Mouse (Mus musculus) granulocyte monocyte progenitor cell, adult 5-6 weeks (primary cell): ENCODE measurements around the gene Ift43. TPM values are rescaled to one million over a fixed set of nuclear protein-coding genes. Genes with fewer than 3 reads are reported as not detected.

ENCODE experiments used
- ATAC-seq: replicated peaks from 2 replicates; pipeline ENCODE4 v1.8.0; 2016; ENCODE audit warnings: mild to moderate bottlenecking, moderate TSS enrichment, inconsistent platforms; ENCODE audit not compliant: poor library complexity, severe bottlenecking
- total RNA-seq, 2 experiments: library from RNA; stranded (forward) in 1 of 2; stranded (reverse) in 1 of 2; fragments of 200-712, 200-1000 nt in 1 of 2; fragments of >200 nt in 1 of 2; fragmentation: Nextera tagmentation in 1 of 2; gene quantifications; 2 replicates each; pipeline ENCODE4 v1.2.3; 2014 to 2017

Gene Ift43
- total RNA-seq (2014; fragmentation: Nextera tagmentation): not detected in 2 replicates
- 1.0 TPM in 1 of 2 replicates, not detected in the other for total RNA-seq (2017)

- peak; percentile 50 for ATAC-seq
These were observed at the start of gene Ift43 for GRCm38 (mm10) chr12:86082481-86083012. Gene Ift43 (plus strand): TSS chr12:86082541.

DNA sequence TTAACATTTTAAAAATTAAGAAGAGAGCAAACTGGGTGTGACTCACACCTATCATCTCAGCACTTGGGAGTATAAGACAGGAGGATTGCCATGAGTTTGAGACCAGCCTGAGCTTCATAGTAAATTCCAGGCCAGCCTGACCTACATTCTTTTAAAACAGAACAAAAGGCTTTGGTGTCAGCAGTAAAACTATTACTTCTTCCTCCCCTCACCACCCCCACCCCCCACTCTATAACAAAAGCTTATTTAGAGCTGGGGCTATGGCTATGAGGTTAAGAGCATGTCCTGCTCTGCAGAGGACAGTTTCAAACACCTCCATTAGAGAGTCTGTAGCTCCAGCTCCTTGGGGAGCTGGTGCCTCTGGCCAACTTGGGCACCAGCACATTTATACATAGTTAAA is 46.8 kb upstream of the Ift43 start:
- ATAC-seq: no peak

DNA sequence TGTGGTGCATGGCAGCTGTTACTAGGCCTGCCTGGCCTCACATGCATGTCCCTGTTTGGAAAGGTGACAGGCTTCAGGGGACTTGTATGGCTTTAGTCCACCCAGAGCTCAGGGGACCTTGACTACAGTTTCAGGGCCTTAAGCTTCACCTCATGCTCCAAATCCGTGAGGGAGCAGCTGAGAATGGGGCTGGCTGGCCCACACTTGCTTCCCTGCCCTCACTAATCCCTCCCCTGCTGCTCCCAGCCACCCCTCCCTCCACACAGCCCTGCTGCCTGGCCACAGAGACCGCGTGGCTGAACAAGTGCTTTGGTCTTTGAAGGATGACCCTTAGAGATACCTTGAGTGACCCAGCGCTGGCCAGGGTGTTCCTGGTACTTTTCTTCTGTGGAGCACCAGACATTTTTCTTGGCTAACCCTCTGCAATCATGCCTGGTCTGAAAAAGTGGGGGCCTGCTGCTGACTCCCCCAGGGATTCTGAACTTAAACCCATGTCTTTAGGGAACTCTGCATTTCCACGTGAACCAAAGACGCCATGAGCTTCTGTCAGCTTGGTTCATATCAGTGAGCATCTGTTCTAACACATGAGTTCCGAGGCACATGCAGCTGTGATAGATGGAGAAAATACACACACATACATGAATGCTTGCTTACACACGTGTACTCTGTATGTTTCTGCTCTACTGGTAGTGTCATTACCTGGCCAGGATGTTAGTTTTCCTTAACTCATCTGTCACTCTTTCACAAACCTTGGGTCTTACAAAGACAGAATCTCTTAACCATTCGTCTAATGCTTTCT is 45.8 kb upstream of the Ift43 start:
- no peak for ATAC-seq

- ATAC-seq: no peak
These were observed 45.0 kb upstream of the Ift43 start for GRCm38 (mm10) chr12:86037235-86037921.

DNA sequence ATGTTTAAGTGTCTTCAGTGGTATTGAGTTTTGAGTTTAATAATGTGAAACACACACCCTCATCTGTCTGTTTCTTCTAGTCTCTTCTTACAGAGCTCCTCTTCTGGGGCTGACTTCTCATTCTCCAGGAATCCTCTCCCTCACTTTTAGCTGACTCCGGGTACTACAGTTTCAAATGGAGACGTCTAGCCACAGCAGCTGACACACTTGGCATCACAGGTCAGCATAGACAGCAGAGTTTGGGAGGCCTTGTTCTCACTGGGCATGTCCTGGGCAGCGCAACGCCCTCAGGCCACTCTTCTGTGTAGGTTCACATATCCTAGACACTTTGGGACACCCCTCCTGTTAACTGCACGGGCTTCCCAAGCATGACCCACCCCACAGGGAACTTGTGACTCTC is 43.3 kb upstream of the Ift43 start:
- ATAC-seq: no peak

- no peak for ATAC-seq
These were observed 42.6 kb upstream of the Ift43 start for GRCm38 (mm10) chr12:86039751-86040150.

GRCm38 (mm10) chr12:86046141-86046540 is 36.2 kb upstream of the Ift43 start:
- ATAC-seq: no peak

- ATAC-seq: no peak
These were observed 35.6 kb upstream of the Ift43 start for GRCm38 (mm10) chr12:86046776-86047175.

GRCm38 (mm10) chr12:86047376-86047775 is 35.0 kb upstream of the Ift43 start:
- no peak for ATAC-seq

DNA sequence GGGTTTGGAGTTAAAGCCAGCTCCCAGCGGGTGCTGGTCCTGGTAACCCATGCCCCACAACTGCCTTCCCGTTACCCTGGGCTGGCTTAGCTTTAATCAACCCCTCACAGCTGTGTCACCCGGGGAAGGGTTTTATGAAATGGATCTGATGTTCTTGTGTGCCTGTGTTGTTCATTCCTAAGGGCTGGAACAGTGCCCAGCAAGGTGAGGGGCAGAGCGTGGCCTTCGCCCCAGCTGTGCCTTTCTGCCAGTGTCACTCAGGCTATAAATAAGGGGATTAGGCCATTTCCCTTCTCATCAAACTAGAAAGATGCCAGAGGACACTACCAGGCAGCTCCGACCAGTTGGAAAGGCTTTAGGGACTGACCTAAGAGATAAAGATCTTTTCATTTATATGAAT is 32.5 kb upstream of the Ift43 start:
- ATAC-seq: no peak

DNA sequence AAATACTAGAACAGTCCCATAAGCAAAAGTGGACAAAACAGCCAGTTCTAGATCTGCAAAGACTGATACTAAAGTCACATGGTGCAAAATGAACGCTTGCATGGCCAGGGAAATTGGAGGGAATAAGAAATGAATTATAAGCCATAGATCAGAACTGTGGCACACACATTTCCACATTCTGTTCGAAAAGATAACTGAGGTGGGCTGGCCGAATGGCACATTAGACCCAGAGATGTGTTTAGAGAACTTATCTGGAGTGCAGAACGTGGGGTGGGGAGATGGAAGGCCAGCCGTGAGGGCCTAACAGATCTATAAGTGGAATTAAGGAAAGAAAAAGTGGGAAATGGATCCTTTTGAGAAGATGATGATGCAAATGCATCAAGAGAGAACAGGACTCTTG is 30.9 kb upstream of the Ift43 start:
- no peak for ATAC-seq

GRCm38 (mm10) chr12:86055306-86055705 is 27.0 kb upstream of the Ift43 start:
- ATAC-seq: no peak

GRCm38 (mm10) chr12:86056976-86057375 is 25.4 kb upstream of the Ift43 start:
- no peak for ATAC-seq

- no peak for ATAC-seq
These were observed 24.8 kb upstream of the Ift43 start for GRCm38 (mm10) chr12:86057516-86057915.

DNA sequence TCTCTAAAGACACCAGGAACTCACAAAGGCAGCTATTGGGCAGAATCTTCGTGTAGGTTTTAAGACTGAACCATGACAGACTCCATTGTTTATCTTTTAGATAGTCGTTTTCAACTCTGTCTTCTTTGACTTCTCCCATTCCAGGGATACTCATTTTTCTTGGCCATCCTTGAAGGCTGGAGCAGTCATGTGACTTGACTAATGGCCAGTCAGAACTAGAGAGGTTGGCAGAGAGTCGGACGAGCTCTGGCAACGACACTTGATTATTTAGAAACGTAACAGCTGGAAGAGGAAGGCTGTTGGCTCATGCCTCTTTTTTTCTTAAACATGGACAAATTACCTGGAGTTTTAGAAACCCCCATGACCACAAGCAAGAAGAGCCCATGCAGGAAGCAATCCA is 23.0 kb upstream of the Ift43 start:
- ATAC-seq: no peak

DNA sequence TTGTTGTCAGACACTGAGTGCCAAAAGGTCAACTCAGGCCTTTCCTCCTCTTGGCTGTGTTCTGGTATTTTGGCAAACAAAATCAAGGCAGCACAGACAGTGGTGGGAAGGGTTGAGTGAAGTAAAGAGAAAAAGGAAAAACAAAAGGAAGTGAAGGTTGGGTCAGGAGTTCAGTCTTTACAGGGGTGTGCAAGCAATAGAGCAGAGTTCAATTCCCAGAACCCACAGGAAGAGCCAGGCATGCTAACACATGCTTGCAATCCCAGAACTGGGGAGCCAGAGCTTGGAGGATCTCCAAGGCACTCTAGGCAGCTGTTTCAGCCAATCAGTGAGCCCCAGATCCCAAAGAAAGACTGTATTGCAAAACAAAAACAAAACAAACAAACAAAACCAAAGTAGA is 17.5 kb upstream of the Ift43 start:
- no peak for ATAC-seq

DNA sequence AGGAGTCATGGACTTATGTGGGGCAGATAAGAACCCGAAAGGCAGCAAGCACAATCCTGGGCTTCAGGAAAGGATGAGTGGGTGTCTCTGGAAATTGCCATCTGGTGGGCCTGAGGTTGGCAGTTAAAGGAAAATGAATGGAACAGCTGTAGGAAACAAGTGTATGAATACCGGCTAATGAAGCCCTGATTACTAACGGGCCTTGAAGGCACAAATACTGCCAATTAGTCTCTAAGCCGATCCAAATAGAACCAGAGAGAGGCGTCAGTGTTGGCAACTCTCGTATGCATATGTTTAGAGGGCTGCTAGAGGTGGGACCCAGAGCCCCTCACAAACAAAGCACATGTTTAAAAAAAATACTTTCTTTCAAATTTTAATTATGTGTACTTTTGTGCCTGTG is 10.9 kb upstream of the Ift43 start:
- no peak for ATAC-seq

DNA sequence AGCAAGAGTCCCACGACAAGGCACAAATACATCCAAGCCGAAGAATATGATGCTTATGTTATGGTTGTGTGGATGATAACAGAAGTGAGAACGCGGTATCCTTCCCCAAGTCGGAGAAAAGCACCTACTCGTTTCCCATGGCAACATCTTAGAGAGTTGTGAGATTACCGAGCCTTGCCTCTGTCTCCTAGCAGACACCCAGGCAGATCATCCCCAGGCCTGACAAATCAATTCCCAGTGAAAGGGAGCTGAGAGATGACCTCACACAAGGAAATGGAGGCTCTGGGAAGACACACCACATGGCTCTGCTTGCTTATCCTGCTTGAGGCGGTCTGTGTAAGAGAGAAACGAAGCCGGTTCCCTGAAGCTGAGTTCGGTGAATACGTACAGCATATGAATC is 7.7 kb upstream of the Ift43 start:
- ATAC-seq: no peak

DNA sequence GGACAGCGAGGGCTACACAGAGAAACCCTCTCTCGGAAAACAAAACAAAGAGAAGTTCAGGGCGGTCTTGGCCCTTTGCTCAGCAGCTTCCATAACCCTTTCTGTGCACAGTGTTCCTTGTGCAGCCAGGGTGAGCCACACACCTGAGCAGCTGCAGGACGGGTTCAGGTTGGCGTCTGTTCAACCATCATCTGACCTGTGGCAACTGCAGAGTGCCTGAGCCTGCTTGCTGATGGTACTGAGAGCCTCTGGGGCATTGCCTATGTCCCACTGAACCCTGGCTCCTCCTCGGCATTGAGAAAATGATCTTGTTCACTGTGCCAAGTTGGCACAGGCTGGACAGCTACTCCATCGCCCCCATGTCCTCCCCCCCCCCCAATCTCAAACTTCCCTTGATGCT is 7.0 kb upstream of the Ift43 start:
- ATAC-seq: no peak

DNA sequence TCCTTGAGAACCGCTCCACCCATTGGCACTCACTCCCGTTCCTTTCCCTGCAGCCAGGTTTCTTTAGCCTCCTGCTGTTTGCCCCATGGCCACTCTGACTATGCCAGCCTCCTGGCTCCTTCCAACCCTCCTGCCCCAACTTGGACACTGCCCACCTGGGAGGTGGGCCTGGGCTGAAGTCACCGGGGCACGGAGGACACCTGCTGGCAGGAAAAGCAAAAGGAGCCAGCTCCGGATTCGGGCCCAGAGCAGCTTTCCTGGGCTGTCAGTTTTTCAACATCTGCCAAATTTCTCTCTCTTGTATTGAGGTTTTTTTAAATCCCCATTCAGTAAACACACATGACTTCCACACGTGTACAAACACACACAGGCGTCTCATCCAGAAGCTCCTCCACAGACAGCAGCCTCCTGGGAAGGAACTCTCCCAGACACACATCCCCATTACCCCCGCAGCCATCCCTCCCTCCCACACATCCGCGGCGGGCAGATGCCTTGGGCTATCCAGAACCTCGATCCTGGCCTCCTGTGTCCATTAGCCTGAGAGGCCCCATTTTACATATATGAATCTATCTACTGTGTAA is 5.9 kb upstream of the Ift43 start:
- ATAC-seq: no peak

GRCm38 (mm10) chr12:86077322-86077721 is 5.0 kb upstream of the Ift43 start:
- no peak for ATAC-seq
